Mouse (Mus musculus): ENCODE data around the gene Saa2. TPM values are rescaled to one million over a fixed set of nuclear protein-coding genes. Genes with fewer than 3 reads are reported as not detected.

The Saa2 gene
- total and polyA plus RNA-seq, 2 experiments: 13.3 to 25.5 TPM

DNA sequence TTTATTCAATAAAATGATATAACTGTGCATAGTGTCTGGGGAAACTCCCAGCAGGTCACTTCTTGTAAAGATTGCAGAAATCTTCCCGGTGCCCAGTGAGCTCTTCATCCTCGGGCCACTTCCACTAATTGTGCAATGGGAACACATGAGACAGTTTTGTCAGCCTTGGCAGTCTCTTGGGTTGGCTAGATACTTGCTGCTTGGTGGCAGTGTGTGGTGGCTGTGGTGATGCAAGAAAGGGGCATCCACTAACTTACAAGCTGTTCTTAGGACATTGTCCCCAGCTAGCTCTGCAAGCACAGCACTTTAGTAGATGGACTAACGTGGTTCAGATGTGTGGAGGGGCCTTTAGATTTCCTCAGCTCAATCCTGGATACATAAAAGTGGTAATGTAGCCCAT, 5.8 kb upstream of the Saa2 start:
- peak overlapping the region; percentile 93 for H3K27ac ChIP-seq (replicated peaks; ENCODE audit: insufficient read depth, low read depth, low read length)
- H3K9ac ChIP-seq (ENCODE audit: low read depth, low read length): no peak overlapping the region
- no peaks in the 10 kb centered on the region for H3K36me3 ChIP-seq (ENCODE audit: control insufficient read depth, insufficient read depth, low read length)
- no peaks in the 10 kb centered on the region for H3K27me3 ChIP-seq (ENCODE audit: control insufficient read depth, insufficient read depth, low read length)
- H3K79me2 ChIP-seq (ENCODE audit: control insufficient read depth, insufficient read depth, low read length): no peaks in the 10 kb centered on the region
- DNase-seq (ENCODE audit: extremely low read depth, low read depth, low spot score): peak; percentile 100
- peaks cover 12% of the 10 kb centered on the region for H3K4me1 ChIP-seq (ENCODE audit: control insufficient read depth, insufficient read depth, low read length)
- no peak overlapping the region for H3K4me3 ChIP-seq (ENCODE audit: insufficient read depth, low read depth, low read length)
- 13% methylated on average over 3 of the region's 3 CpGs for WGBS
- TF ChIP-seq POLR2A (IDR thresholded peaks at IDR 0.05; ENCODE audit: extremely low read depth, insufficient read depth, low read length) (no peak), CTCF (IDR thresholded peaks at IDR 0.05; ENCODE audit: low read depth, low read length) (no peak)

DNA sequence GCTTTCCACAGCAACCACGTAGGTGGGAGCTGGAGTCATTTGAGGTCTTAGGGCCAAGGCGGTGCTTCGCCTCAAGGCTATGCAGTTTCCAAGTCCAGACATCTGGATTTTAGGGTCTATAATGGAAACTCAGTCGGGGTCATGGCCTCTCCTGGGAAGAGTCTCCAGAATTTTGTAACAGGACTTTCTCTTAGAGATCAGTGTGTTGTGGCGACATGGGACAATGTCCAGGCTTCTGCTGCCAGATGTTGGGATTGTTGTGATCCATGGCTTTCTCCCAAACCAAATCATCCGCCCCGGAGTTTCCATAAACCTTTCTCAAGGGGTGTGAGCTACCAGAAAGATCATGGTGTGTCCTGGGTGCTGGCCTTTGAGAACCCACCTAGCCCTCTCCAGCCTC, 5.2 kb upstream of the Saa2 start:
- Histone ChIP-seq H3K36me3 (ENCODE audit: control insufficient read depth, insufficient read depth, low read length) (no peaks in the 10 kb centered on the region), H3K27ac (replicated peaks; ENCODE audit: insufficient read depth, low read depth, low read length) (peak overlapping the region; percentile 93), H3K79me2 (ENCODE audit: control insufficient read depth, insufficient read depth, low read length) (no peaks in the 10 kb centered on the region), H3K4me1 (ENCODE audit: control insufficient read depth, insufficient read depth, low read length) (peaks cover 13% of the 10 kb centered on the region), H3K27me3 (ENCODE audit: control insufficient read depth, insufficient read depth, low read length) (no peaks in the 10 kb centered on the region), H3K9ac (ENCODE audit: low read depth, low read length) (no peak overlapping the region), H3K4me3 (ENCODE audit: insufficient read depth, low read depth, low read length) (no peak overlapping the region)
- 19% methylated on average over 7 of the region's 7 CpGs for WGBS
- DNase-seq (ENCODE audit: extremely low read depth, low read depth, low spot score): peak; percentile 96
- TF ChIP-seq CTCF (IDR thresholded peaks at IDR 0.05; ENCODE audit: low read depth, low read length) (no peak), POLR2A (IDR thresholded peaks at IDR 0.05; ENCODE audit: extremely low read depth, insufficient read depth, low read length) (no peak)

DNA sequence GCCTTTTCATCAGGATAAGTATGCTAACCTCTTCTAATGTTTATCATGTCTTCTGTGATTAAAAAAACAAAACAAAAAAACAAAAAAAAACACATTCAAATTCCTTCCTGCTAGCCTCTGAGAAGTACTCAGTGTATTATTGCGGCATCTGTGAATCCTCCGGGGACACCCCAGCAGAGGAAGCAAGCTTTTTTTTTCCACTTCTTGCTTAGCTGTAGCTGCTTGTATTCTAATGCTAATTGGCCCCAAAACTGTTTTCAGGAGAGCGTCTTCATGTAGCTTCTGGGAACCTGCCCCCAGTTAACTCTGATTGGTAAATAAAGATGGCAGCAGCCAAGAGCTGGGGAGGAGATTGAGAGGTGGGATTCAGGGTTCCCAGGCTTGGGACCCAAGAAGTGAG, 3.1 kb upstream of the Saa2 start:
- Histone ChIP-seq H3K4me1 (ENCODE audit: control insufficient read depth, insufficient read depth, low read length) (peaks cover 13% of the 10 kb centered on the region), H3K9ac (ENCODE audit: low read depth, low read length) (no peak overlapping the region), H3K36me3 (ENCODE audit: control insufficient read depth, insufficient read depth, low read length) (no peaks in the 10 kb centered on the region), H3K79me2 (ENCODE audit: control insufficient read depth, insufficient read depth, low read length) (no peaks in the 10 kb centered on the region), H3K4me3 (ENCODE audit: insufficient read depth, low read depth, low read length) (no peak overlapping the region), H3K27ac (replicated peaks; ENCODE audit: insufficient read depth, low read depth, low read length) (no peak overlapping the region), H3K27me3 (ENCODE audit: control insufficient read depth, insufficient read depth, low read length) (no peaks in the 10 kb centered on the region)
- TF ChIP-seq POLR2A (IDR thresholded peaks at IDR 0.05; ENCODE audit: extremely low read depth, insufficient read depth, low read length): no peak
- TF ChIP-seq CTCF (IDR thresholded peaks at IDR 0.05; ENCODE audit: low read depth, low read length): no peak
- no peak for DNase-seq (ENCODE audit: extremely low read depth, low read depth, low spot score)
- WGBS: 81% methylated on average over 3 of the region's 3 CpGs

DNA sequence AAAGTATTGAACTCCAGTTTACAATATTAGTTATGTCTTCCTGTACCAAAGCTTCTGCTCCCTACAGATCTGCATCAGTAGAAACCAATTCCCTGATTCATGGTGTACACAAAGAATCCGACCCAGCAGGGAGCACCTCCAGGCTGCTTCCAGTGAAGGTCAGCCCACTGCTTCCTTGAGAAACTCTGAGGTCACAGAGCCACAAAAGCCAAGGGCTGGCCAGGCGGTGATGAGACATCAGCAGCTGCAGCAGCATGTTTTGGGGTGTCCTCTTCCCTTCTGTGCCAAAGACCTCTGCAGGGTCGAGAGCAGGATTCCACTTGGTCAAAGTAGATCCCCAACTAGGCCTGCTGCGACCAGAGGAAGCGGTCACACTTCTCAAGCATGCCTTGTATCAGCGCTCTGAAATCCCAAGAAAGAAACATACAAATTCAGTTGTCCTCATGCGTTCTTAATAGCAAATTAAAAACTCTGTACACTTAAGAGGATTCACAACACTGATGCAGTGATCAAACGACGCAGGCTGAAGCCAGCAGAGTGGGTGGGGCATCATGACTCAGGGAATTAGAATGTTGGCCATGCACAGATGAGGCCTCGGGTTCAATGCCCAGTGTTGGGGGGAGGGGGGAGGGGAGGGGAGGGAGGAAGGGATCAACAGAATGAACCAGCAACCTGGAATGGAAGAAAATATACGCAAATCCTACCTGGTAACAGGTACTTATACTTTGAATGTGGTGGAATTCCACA, 9.6 kb downstream of the Saa2 start:
- H3K4me3 ChIP-seq (ENCODE audit: insufficient read depth, low read depth, low read length): no peak overlapping the region
- H3K27ac ChIP-seq (replicated peaks; ENCODE audit: insufficient read depth, low read depth, low read length): no peak overlapping the region
- TF ChIP-seq POLR2A (IDR thresholded peaks at IDR 0.05; ENCODE audit: extremely low read depth, insufficient read depth, low read length): no peak
- no peak for TF ChIP-seq CTCF (IDR thresholded peaks at IDR 0.05; ENCODE audit: low read depth, low read length)
- WGBS: 76% methylated on average over 11 of the region's 11 CpGs
- no peak for DNase-seq (ENCODE audit: extremely low read depth, low read depth, low spot score)
- no peaks in the 10 kb centered on the region for H3K27me3 ChIP-seq (ENCODE audit: control insufficient read depth, insufficient read depth, low read length)
- H3K9ac ChIP-seq (ENCODE audit: low read depth, low read length): no peak overlapping the region
- no peaks in the 10 kb centered on the region for H3K79me2 ChIP-seq (ENCODE audit: control insufficient read depth, insufficient read depth, low read length)
- H3K36me3 ChIP-seq (ENCODE audit: control insufficient read depth, insufficient read depth, low read length): peaks cover 11% of the 10 kb centered on the region
- no peaks in the 10 kb centered on the region for H3K4me1 ChIP-seq (ENCODE audit: control insufficient read depth, insufficient read depth, low read length)

DNA sequence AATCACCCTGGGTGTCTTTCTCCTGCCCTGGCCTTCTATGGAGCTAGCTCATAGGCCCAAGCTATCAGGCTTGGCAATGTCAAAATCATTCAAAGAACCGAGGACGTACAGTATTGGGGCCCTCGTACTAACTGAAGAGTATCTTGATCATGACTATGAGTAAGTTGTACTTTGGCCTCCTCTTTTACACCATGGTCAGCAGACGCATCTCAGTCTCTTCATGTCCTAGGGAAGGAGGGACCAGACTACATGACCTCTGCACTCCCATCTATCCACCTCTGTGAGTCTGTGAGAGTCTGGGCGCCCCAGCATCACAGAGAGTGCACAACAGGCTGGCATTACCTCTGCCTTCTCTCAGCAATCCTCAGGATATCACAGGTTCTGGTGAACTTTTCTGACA, 11.0 kb downstream of the Saa2 start:
- no peak overlapping the region for H3K4me3 ChIP-seq (ENCODE audit: insufficient read depth, low read depth, low read length)
- no peak for DNase-seq (ENCODE audit: extremely low read depth, low read depth, low spot score)
- H3K36me3 ChIP-seq (ENCODE audit: control insufficient read depth, insufficient read depth, low read length): peaks cover 14% of the 10 kb centered on the region
- H3K27me3 ChIP-seq (ENCODE audit: control insufficient read depth, insufficient read depth, low read length): no peaks in the 10 kb centered on the region
- H3K27ac ChIP-seq (replicated peaks; ENCODE audit: insufficient read depth, low read depth, low read length): no peak overlapping the region
- 94% methylated on average over 5 of the region's 5 CpGs for WGBS
- H3K4me1 ChIP-seq (ENCODE audit: control insufficient read depth, insufficient read depth, low read length): no peaks in the 10 kb centered on the region
- no peaks in the 10 kb centered on the region for H3K79me2 ChIP-seq (ENCODE audit: control insufficient read depth, insufficient read depth, low read length)
- no peak overlapping the region for H3K9ac ChIP-seq (ENCODE audit: low read depth, low read length)
- no peak for TF ChIP-seq POLR2A (IDR thresholded peaks at IDR 0.05; ENCODE audit: extremely low read depth, insufficient read depth, low read length)
- TF ChIP-seq CTCF (IDR thresholded peaks at IDR 0.05; ENCODE audit: low read depth, low read length): no peak

DNA sequence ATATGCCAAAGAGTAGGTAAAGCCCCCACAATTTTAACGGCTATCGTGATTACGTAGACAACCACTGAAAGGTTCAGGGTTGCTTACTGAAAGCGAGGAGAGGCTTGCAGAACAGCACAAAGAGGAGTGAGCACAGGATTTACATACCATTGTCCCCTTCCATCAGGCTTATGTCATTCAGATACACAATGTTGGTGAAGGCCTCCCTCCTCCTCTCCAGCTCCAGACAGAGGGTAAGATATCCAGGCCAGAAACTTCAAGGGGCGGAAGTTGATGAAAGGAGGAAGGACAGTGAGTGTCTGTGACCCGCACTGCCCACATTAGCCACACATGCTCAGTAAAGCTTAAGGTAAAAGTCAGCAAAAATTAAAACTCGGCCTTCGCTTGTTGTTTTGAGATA, 13.1 kb downstream of the Saa2 start:
- Histone ChIP-seq H3K36me3 (ENCODE audit: control insufficient read depth, insufficient read depth, low read length) (peaks cover 23% of the 10 kb centered on the region), H3K4me1 (ENCODE audit: control insufficient read depth, insufficient read depth, low read length) (no peaks in the 10 kb centered on the region), H3K27me3 (ENCODE audit: control insufficient read depth, insufficient read depth, low read length) (no peaks in the 10 kb centered on the region), H3K4me3 (ENCODE audit: insufficient read depth, low read depth, low read length) (no peak overlapping the region), H3K79me2 (ENCODE audit: control insufficient read depth, insufficient read depth, low read length) (no peaks in the 10 kb centered on the region), H3K9ac (ENCODE audit: low read depth, low read length) (no peak overlapping the region), H3K27ac (replicated peaks; ENCODE audit: insufficient read depth, low read depth, low read length) (no peak overlapping the region)
- TF ChIP-seq CTCF (IDR thresholded peaks at IDR 0.05; ENCODE audit: low read depth, low read length): no peak
- no peak for TF ChIP-seq POLR2A (IDR thresholded peaks at IDR 0.05; ENCODE audit: extremely low read depth, insufficient read depth, low read length)
- WGBS: 95% methylated on average over 8 of the region's 8 CpGs
- DNase-seq (ENCODE audit: extremely low read depth, low read depth, low spot score): no peak

Data from liver, adult 2 months (tissue).